Mouse (Mus musculus): ENCODE data around the gene Tmem165. TPM values are rescaled to one million over a fixed set of nuclear protein-coding genes. Genes with fewer than 3 reads are reported as not detected.

The Tmem165 gene
- total RNA-seq (2014; rRNA removed), result 70.6 and 77.5 TPM in 2 replicates
- polyA plus RNA-seq (2015; fragmentation: Nextera tagmentation; extraction: Ambion mirVana), result 35.1 and 41.4 TPM in 2 replicates

DNA sequence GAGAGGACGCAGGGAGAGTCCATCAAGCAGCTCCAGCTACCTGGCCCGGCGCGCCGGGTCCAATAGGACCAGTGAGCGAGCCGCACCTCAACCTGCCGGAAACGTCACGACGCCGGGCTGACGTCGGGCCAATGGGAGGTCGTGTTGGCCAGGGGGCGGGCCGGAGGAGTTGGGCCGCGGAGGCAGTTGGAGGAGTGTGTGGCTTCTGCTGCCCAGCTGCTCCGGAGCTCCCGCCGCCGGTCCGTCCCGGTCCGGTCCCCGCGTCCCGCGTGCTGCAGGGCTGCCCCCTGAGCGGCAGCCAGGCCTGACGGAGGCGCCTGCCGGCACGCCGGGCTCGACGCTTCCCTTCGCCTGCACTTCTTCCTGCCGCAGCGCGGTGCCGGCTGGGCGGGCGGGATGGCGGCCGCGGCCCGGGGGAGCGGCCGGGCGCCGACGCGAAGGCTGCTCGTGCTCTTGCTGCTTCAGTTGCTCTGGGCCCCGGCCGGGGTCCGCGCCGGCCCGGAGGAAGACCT, at the start of gene Tmem165:
Tmem165 (plus strand) TSS at position 131 of the 512 bp plus-strand sequence.
- Histone ChIP-seq H3K9ac (peak within 1 kb of the TSS; percentile 83), H3K27ac (ENCODE audit: low read depth, low read length) (peak within 1 kb of the TSS; percentile 92), H3K36me3 (ENCODE audit: insufficient read depth) (no peaks in the 10 kb centered on the region), H3K9me3 (ENCODE audit: low read length) (no peaks in the 10 kb centered on the region), H3K4me3 (ENCODE audit: low read depth, low read length) (peak within 1 kb of the TSS; percentile 85), H3K4me1 (ENCODE audit: insufficient read depth) (peaks cover 12% of the 10 kb centered on the region), H3K4me2 (ENCODE audit: low read depth) (peak within 1 kb of the TSS; percentile 83), H3K27me3 (ENCODE audit: insufficient read depth, low read length) (no peaks in the 10 kb centered on the region)
- ATAC-seq (peak; percentile 98), DNase-seq (peak; percentile 95)
- 6% methylated on average over 53 of the region's 62 CpGs for WGBS
- TF ChIP-seq CTCF (IDR thresholded peaks at IDR 0.05; ENCODE audit: low read depth), result 0 out of 2 replicates have a peak, but pooled peaks have one; percentile 2

DNA sequence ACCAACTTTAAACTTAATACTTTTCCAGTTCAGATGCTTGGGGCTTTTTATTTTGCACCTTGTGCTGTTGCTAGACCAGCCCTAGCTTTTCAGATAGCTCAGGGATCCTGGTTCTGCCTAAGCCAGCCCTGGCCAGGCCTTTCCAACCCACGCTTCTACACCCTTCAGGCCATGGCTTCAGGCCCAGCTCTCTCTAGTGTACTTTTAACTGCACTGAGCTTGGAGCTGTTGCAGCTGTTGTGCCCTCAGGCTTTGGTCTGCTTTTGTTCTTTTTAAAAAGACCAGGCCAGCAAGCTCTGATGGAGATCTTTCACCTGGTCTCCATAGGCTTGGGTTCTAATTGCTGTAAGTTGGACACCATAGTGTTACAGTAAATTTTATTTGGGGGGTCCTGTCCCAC, 48.0 kb upstream of the Tmem165 start:
- no peak overlapping the region for H3K27ac ChIP-seq (ENCODE audit: low read depth, low read length)
- no peak overlapping the region for H3K4me3 ChIP-seq (ENCODE audit: low read depth, low read length)
- H3K27me3 ChIP-seq (ENCODE audit: insufficient read depth, low read length), result no peaks in the 10 kb centered on the region
- no peak for TF ChIP-seq CTCF (IDR thresholded peaks at IDR 0.05; ENCODE audit: low read depth)
- 69% methylated on average over 1 of the region's 1 CpGs for WGBS
- H3K4me1 ChIP-seq (ENCODE audit: insufficient read depth), result peaks cover 4% of the 10 kb centered on the region; the same call in 1 of the 2 replicates
- ATAC-seq (no peak), DNase-seq (no peak)
- H3K9me3 ChIP-seq (ENCODE audit: low read length), result no peaks in the 10 kb centered on the region
- no peaks in the 10 kb centered on the region for H3K36me3 ChIP-seq (ENCODE audit: insufficient read depth)
- no peak overlapping the region for H3K4me2 ChIP-seq (ENCODE audit: low read depth)
- no peak overlapping the region for H3K9ac ChIP-seq

DNA sequence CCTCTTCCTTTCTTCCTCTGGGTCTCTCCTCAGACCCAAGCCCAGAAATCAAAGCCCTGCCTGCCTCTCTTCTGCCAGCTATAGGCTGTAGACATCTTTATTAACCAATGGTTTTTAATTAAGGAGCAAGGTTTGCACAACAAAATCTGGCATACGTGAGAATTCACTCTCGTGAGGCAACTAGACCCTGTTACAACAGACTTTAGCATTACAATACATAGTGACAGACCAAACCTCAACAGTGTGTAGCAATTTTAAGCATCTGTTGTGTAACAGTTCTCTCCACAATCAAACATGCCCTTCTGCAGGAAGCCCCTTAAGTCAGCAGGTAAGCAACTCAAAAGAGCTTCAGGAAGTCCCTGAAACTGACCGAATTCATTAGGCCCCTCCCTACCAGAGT, 47.4 kb upstream of the Tmem165 start:
- ATAC-seq (no peak), DNase-seq (no peak)
- Histone ChIP-seq H3K4me3 (ENCODE audit: low read depth, low read length) (no peak overlapping the region), H3K4me1 (ENCODE audit: insufficient read depth) (peaks cover 7% of the 10 kb centered on the region; the same call in 1 of the 2 replicates), H3K27ac (ENCODE audit: low read depth, low read length) (no peak overlapping the region), H3K9ac (no peak overlapping the region), H3K27me3 (ENCODE audit: insufficient read depth, low read length) (no peaks in the 10 kb centered on the region), H3K4me2 (ENCODE audit: low read depth) (no peak overlapping the region), H3K36me3 (ENCODE audit: insufficient read depth) (no peaks in the 10 kb centered on the region), H3K9me3 (ENCODE audit: low read length) (no peaks in the 10 kb centered on the region)
- TF ChIP-seq CTCF (IDR thresholded peaks at IDR 0.05; ENCODE audit: low read depth), result no peak
- WGBS, result 74% methylated on average over 3 of the region's 3 CpGs

DNA sequence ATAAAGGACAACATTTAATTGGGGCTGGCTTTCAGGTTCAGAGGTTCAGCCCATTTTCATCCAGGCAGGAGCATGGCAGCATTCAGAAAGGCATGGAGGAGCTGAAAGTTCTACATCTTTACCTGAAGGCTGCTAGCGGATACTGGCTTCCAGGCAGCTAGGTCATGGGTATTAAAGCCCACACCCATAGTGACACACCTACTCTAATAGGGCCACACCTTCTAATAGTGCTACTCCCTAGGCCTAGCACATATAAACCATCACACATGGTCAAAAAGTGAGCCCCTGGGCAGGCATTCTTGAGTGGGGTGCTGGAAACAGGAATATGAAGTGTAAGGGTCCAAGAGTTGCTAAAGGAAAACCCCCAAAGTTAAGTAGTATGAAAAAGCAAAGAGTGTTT, 46.1 kb upstream of the Tmem165 start:
- TF ChIP-seq CTCF (IDR thresholded peaks at IDR 0.05; ENCODE audit: low read depth), result no peak

DNA sequence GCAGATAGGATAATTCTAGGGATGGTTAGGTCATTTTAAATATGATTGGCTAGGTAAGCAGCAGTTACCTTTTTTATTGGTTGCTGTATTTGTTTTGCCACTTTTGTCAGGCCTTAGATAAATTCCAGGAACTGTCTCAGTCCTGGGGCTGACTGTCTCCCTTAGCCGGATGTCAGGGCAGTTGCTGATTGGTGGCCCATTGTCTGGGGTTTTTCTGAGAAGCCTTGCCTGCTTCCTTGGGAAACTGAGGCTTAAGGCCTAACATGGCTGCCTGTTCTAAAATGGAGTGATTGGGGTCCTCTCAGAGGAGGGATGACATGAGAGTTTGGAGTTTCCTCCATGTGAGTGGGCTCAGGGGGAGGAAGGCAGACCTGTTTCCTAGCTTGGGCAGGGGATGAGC, 45.6 kb upstream of the Tmem165 start:
- H3K27me3 ChIP-seq (ENCODE audit: insufficient read depth, low read length), result no peaks in the 10 kb centered on the region
- peaks cover 10% of the 10 kb centered on the region for H3K4me1 ChIP-seq (ENCODE audit: insufficient read depth)
- no peaks in the 10 kb centered on the region for H3K36me3 ChIP-seq (ENCODE audit: insufficient read depth)
- ATAC-seq (no peak), DNase-seq (no peak)
- TF ChIP-seq CTCF (IDR thresholded peaks at IDR 0.05; ENCODE audit: low read depth), result no peak
- no peak overlapping the region for H3K9ac ChIP-seq
- H3K27ac ChIP-seq (ENCODE audit: low read depth, low read length), result no peak overlapping the region
- 86% methylated on average over 1 of the region's 1 CpGs for WGBS
- H3K4me3 ChIP-seq (ENCODE audit: low read depth, low read length), result no peak overlapping the region
- H3K9me3 ChIP-seq (ENCODE audit: low read length), result no peaks in the 10 kb centered on the region
- H3K4me2 ChIP-seq (ENCODE audit: low read depth), result no peak overlapping the region

More for the DNA sequence above, 46.1 kb upstream of the Tmem165 start:
- 97% methylated on average over 1 of the region's 1 CpGs for WGBS
- H3K27ac ChIP-seq (ENCODE audit: low read depth, low read length), result no peak overlapping the region
- no peak overlapping the region for H3K9ac ChIP-seq
- peaks cover 10% of the 10 kb centered on the region for H3K4me1 ChIP-seq (ENCODE audit: insufficient read depth)
- H3K9me3 ChIP-seq (ENCODE audit: low read length), result no peaks in the 10 kb centered on the region
- no peak for DNase-seq
- no peak overlapping the region for H3K4me2 ChIP-seq (ENCODE audit: low read depth)
- no peak overlapping the region for H3K4me3 ChIP-seq (ENCODE audit: low read depth, low read length)
- no peak for ATAC-seq
- no peaks in the 10 kb centered on the region for H3K36me3 ChIP-seq (ENCODE audit: insufficient read depth)
- H3K27me3 ChIP-seq (ENCODE audit: insufficient read depth, low read length), result no peaks in the 10 kb centered on the region

DNA sequence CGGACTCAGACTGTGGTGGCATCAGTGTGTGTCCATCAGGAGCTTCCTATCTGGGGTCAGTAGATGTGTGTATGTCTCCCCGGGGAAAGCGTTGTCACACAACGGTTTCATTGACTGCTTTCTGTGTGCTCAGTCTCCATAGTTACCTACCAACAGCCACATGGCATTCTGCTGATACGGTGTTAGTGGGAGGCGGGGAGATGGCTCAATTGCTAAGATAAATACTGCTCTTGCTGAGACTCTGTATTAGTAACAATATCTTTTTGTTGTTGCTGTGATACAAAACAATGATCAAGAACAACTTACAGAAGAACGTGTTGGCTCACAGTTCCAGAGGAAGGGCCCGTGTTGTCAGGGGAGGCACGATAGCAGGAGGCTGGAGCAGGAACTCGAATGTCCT, 45.2 kb upstream of the Tmem165 start:
- H3K4me2 ChIP-seq (ENCODE audit: low read depth), result no peak overlapping the region
- TF ChIP-seq CTCF (IDR thresholded peaks at IDR 0.05; ENCODE audit: low read depth), result no peak
- no peaks in the 10 kb centered on the region for H3K36me3 ChIP-seq (ENCODE audit: insufficient read depth)
- H3K27me3 ChIP-seq (ENCODE audit: insufficient read depth, low read length), result no peaks in the 10 kb centered on the region
- ATAC-seq (no peak), DNase-seq (peak; percentile 42)
- no peak overlapping the region for H3K9ac ChIP-seq
- H3K4me1 ChIP-seq (ENCODE audit: insufficient read depth), result peaks cover 10% of the 10 kb centered on the region
- 48% methylated on average over 10 of the region's 10 CpGs for WGBS
- no peak overlapping the region for H3K4me3 ChIP-seq (ENCODE audit: low read depth, low read length)
- no peak overlapping the region for H3K27ac ChIP-seq (ENCODE audit: low read depth, low read length)
- no peaks in the 10 kb centered on the region for H3K9me3 ChIP-seq (ENCODE audit: low read length)

DNA sequence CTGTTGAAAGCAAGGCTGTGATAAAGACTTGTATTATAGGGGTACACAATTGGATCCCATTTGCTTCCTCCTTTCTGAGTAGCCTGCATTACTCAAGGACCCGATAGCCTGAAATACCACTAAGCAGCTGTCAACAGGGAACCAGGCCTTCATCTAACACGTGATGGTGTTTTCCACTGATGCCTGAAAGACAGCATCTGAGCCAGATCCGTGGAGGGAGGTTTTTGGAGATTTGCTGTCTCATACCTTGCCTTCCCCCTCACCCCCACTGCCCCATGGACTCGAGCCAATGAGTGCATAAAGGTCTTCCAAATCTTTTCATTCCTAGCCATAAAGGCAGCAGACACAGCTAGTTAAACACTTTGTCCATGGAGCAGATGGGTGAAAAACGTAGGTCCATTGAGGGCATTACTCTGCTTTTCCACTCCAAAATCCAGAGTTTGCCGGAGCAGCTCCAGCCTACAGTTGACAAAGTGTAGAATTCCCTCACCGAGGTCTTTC, 44.5 kb upstream of the Tmem165 start:
- TF ChIP-seq CTCF (IDR thresholded peaks at IDR 0.05; ENCODE audit: low read depth), result no peak
- Histone ChIP-seq H3K9me3 (ENCODE audit: low read length) (no peaks in the 10 kb centered on the region), H3K4me2 (ENCODE audit: low read depth) (peak overlapping the region; percentile 89), H3K4me3 (ENCODE audit: low read depth, low read length) (no peak overlapping the region), H3K27me3 (ENCODE audit: insufficient read depth, low read length) (no peaks in the 10 kb centered on the region), H3K4me1 (ENCODE audit: insufficient read depth) (peaks cover 10% of the 10 kb centered on the region), H3K36me3 (ENCODE audit: insufficient read depth) (no peaks in the 10 kb centered on the region), H3K9ac (no peak overlapping the region), H3K27ac (ENCODE audit: low read depth, low read length) (no peak overlapping the region)
- ATAC-seq (no peak), DNase-seq (no peak)
- 42% methylated on average over 7 of the region's 7 CpGs for WGBS
